Mouse (Mus musculus) limb, embryonic 11.5 days (tissue): ENCODE data around the gene 1700001P01Rik. TPM values are rescaled to one million over a fixed set of nuclear protein-coding genes. Genes with fewer than 3 reads are reported as not detected.

Source experiments
- ATAC-seq: fragments of 200-750 bp; cut with Nextera tagmentation; 2 replicates; pipeline ENCODE4 v1.8.0; 2017; ENCODE audit warnings: low read depth; ENCODE audit not compliant: insufficient number of reproducible peaks, low FRiP score, low TSS enrichment
- DNase-seq: peaks from one replicate; pipeline ENCODE4 v3.0.0-alpha.2; 2015; ENCODE audit warnings: low spot score
- H3K27ac ChIP-seq: fragments of 300-500 bp; sonication (generic); replicated peaks from 2 replicates; pipeline ENCODE4 v1.5.1; 2014; ENCODE audit warnings: low read depth, mild to moderate bottlenecking, low read length
- H3K27me3 ChIP-seq: fragments of 300-500 bp; sonication (generic); 2 replicates; pipeline ENCODE4 v1.6.1; 2014; ENCODE audit warnings: mild to moderate bottlenecking, low read length, mixed read lengths; ENCODE audit not compliant: control insufficient read depth, insufficient read depth
- H3K36me3 ChIP-seq: fragments of 300-500 bp; sonication (generic); 2 replicates; pipeline ENCODE4 v1.6.1; 2014; ENCODE audit warnings: mild to moderate bottlenecking, low read length, moderate library complexity, mixed read lengths; ENCODE audit not compliant: control insufficient read depth, insufficient read depth
- H3K4me1 ChIP-seq: fragments of 300-500 bp; sonication (generic); 2 replicates; pipeline ENCODE4 v1.6.1; 2014; ENCODE audit warnings: low read length, mixed read lengths; ENCODE audit not compliant: control insufficient read depth, insufficient read depth
- H3K4me2 ChIP-seq: fragments of 300-500 bp; sonication (generic); 2 replicates; pipeline ENCODE4 v1.6.1; 2014; ENCODE audit warnings: low read depth, mild to moderate bottlenecking, moderate library complexity; ENCODE audit not compliant: severe bottlenecking
- H3K4me3 ChIP-seq: fragments of 300-500 bp; sonication (generic); 2 replicates; pipeline ENCODE4 v1.5.1; 2014; ENCODE audit warnings: low read depth, low read length
- H3K9ac ChIP-seq: fragments of 300-500 bp; sonication (generic); 2 replicates; pipeline ENCODE4 v1.6.1; 2014; ENCODE audit warnings: mild to moderate bottlenecking, low read length
- H3K9me3 ChIP-seq: fragments of 300-500 bp; sonication (generic); 2 replicates; pipeline ENCODE4 v1.6.1; 2016; ENCODE audit warnings: low read length; ENCODE audit not compliant: control insufficient read depth
- WGBS: fragments of 180-500 bp; shearing (Covaris S2); extraction: QIAGEN DNeasy Blood & Tissue Kit; methylation state at CpG from one replicate; pipeline ENCODE4 v1.1.7; 2014; 5-methylcytosine and 5-hydroxymethylcytosine counted together
- polyA plus RNA-seq: library from polyadenylated mRNA; unstranded; fragments of >200 nt; fragmentation: Nextera tagmentation; extraction: Ambion mirVana; gene quantifications from 2 replicates; pipeline ENCODE4 v1.2.1, GENCODE M21; 2014

The 1700001P01Rik gene
- not detected in 2 replicates for polyA plus RNA-seq

GRCm38 (mm10) chr11:97775808-97776496, at the start of gene 1700001P01Rik:
1700001P01Rik (minus strand) TSS chr11:97775918.
- no peak within 1 kb of the TSS for H3K4me3 ChIP-seq
- ATAC-seq = no peak; the same call in 1 of the 2 replicates
- H3K9me3 ChIP-seq = no peaks in the 10 kb centered on the region
- H3K27ac ChIP-seq = no peak within 1 kb of the TSS; the same call in 1 of the 2 replicates
- H3K36me3 ChIP-seq = peaks cover 38% of the 10 kb centered on the region
- H3K4me2 ChIP-seq = no peak within 1 kb of the TSS
- H3K27me3 ChIP-seq = no peaks in the 10 kb centered on the region
- WGBS = 60% methylated on average over 17 of the region's 17 CpGs
- no peak for DNase-seq
- peaks cover 10% of the 10 kb centered on the region; the same call in 1 of the 2 replicates for H3K4me1 ChIP-seq
- no peak within 1 kb of the TSS for H3K9ac ChIP-seq

GRCm38 (mm10) chr11:97825295-97825694, 49.6 kb upstream of the 1700001P01Rik start:
- 81% methylated on average over 10 of the region's 10 CpGs for WGBS
- no peak for ATAC-seq
- no peak overlapping the region for H3K4me2 ChIP-seq
- no peak overlapping the region for H3K9ac ChIP-seq
- H3K27me3 ChIP-seq = no peaks in the 10 kb centered on the region
- H3K27ac ChIP-seq = no peak overlapping the region
- H3K9me3 ChIP-seq = no peaks in the 10 kb centered on the region
- no peak overlapping the region for H3K4me3 ChIP-seq
- no peaks in the 10 kb centered on the region for H3K4me1 ChIP-seq
- H3K36me3 ChIP-seq = peaks cover 13% of the 10 kb centered on the region; the same call in 1 of the 2 replicates
- DNase-seq = no peak

GRCm38 (mm10) chr11:97824895-97825294, 49.2 kb upstream of the 1700001P01Rik start:
- Histone ChIP-seq H3K4me3 (no peak overlapping the region), H3K27ac (no peak overlapping the region), H3K9me3 (no peaks in the 10 kb centered on the region), H3K4me1 (no peaks in the 10 kb centered on the region), H3K4me2 (no peak overlapping the region), H3K27me3 (no peaks in the 10 kb centered on the region), H3K9ac (no peak overlapping the region), H3K36me3 (peaks cover 13% of the 10 kb centered on the region; the same call in 1 of the 2 replicates)
- 74% methylated on average over 6 of the region's 6 CpGs for WGBS
- DNase-seq (no peak), ATAC-seq (no peak)

GRCm38 (mm10) chr11:97824168-97824567, 48.5 kb upstream of the 1700001P01Rik start:
- no peak for ATAC-seq
- H3K9ac ChIP-seq = no peak overlapping the region
- H3K4me1 ChIP-seq = no peaks in the 10 kb centered on the region
- H3K27ac ChIP-seq = no peak overlapping the region
- no peak overlapping the region for H3K4me2 ChIP-seq
- H3K4me3 ChIP-seq = no peak overlapping the region
- DNase-seq = no peak
- H3K9me3 ChIP-seq = no peaks in the 10 kb centered on the region
- H3K27me3 ChIP-seq = no peaks in the 10 kb centered on the region
- H3K36me3 ChIP-seq = peaks cover 13% of the 10 kb centered on the region; the same call in 1 of the 2 replicates
- 95% methylated on average over 11 of the region's 11 CpGs for WGBS

- Histone ChIP-seq H3K4me1 (peaks cover 10% of the 10 kb centered on the region), H3K4me2 (no peak overlapping the region), H3K9ac (no peak overlapping the region), H3K4me3 (no peak overlapping the region), H3K27ac (no peak overlapping the region), H3K27me3 (no peaks in the 10 kb centered on the region), H3K9me3 (no peaks in the 10 kb centered on the region), H3K36me3 (peaks cover 13% of the 10 kb centered on the region; the same call in 1 of the 2 replicates)
- no peak for DNase-seq
- 78% methylated on average over 20 of the region's 20 CpGs for WGBS
- no peak for ATAC-seq
These were observed 47.3 kb upstream of the 1700001P01Rik start for GRCm38 (mm10) chr11:97822840-97823603.

- no peaks in the 10 kb centered on the region for H3K9me3 ChIP-seq
- no peak overlapping the region for H3K4me3 ChIP-seq
- DNase-seq (no peak), ATAC-seq (no peak)
- no peak overlapping the region for H3K27ac ChIP-seq
- H3K4me1 ChIP-seq = peaks cover 21% of the 10 kb centered on the region
- H3K36me3 ChIP-seq = peaks cover 9% of the 10 kb centered on the region; the same call in 1 of the 2 replicates
- no peak overlapping the region for H3K4me2 ChIP-seq
- H3K9ac ChIP-seq = no peak overlapping the region
- 96% methylated on average over 8 of the region's 8 CpGs for WGBS
- H3K27me3 ChIP-seq = no peaks in the 10 kb centered on the region
These were observed 45.8 kb upstream of the 1700001P01Rik start for GRCm38 (mm10) chr11:97821401-97822064.

- Histone ChIP-seq H3K9me3 (no peaks in the 10 kb centered on the region), H3K9ac (no peak overlapping the region), H3K27me3 (no peaks in the 10 kb centered on the region), H3K4me1 (peaks cover 26% of the 10 kb centered on the region), H3K27ac (no peak overlapping the region), H3K4me2 (no peak overlapping the region), H3K4me3 (no peak overlapping the region), H3K36me3 (peaks cover 9% of the 10 kb centered on the region; the same call in 1 of the 2 replicates)
- 73% methylated on average over 4 of the region's 4 CpGs for WGBS
- DNase-seq (no peak), ATAC-seq (no peak)
These were observed 45.1 kb upstream of the 1700001P01Rik start for GRCm38 (mm10) chr11:97820840-97821239.

- Histone ChIP-seq H3K4me1 (peaks cover 33% of the 10 kb centered on the region), H3K9me3 (no peaks in the 10 kb centered on the region), H3K9ac (no peak overlapping the region), H3K27me3 (no peaks in the 10 kb centered on the region), H3K4me2 (no peak overlapping the region), H3K27ac (no peak overlapping the region), H3K4me3 (no peak overlapping the region), H3K36me3 (peaks cover 5% of the 10 kb centered on the region; the same call in 1 of the 2 replicates)
- ATAC-seq = no peak
- no peak for DNase-seq
- 58% methylated on average over 5 of the region's 5 CpGs for WGBS
These were observed 44.2 kb upstream of the 1700001P01Rik start for GRCm38 (mm10) chr11:97819923-97820322.
